Mouse (Mus musculus) ZHBTc4 (cell line): ENCODE measurements around the gene Map4k4.

Experiments
- DNase-seq: peaks from one replicate; pipeline ENCODE4 v3.0.0-alpha.2; 2011; ENCODE audit warnings: low read depth, low spot score

Gene Map4k4

GRCm38 (mm10) chr1:39900181-39901005 is at the start of gene Map4k4:
TSS of gene Map4k4 (plus strand) at chr1:39900913.
- DNase-seq, result peak; percentile 86

GRCm38 (mm10) chr1:39855949-39856348 is 44.8 kb upstream of the Map4k4 start:
- no peak for DNase-seq

- DNase-seq, result no peak
Observed at GRCm38 (mm10) chr1:39856795-39857447, 43.8 kb upstream of the Map4k4 start.

GRCm38 (mm10) chr1:39857448-39857820 is 43.3 kb upstream of the Map4k4 start:
- no peak for DNase-seq

GRCm38 (mm10) chr1:39859213-39859612 is 41.5 kb upstream of the Map4k4 start:
- peak; percentile 82 for DNase-seq

GRCm38 (mm10) chr1:39866367-39867141 is 34.2 kb upstream of the Map4k4 start:
- no peak for DNase-seq

- DNase-seq, result no peak
Observed at GRCm38 (mm10) chr1:39867142-39867525, 33.6 kb upstream of the Map4k4 start.

GRCm38 (mm10) chr1:39867966-39868593 is 32.6 kb upstream of the Map4k4 start:
- no peak for DNase-seq

GRCm38 (mm10) chr1:39868825-39869571 is 31.7 kb upstream of the Map4k4 start:
- no peak for DNase-seq

GRCm38 (mm10) chr1:39869721-39870201 is 31.0 kb upstream of the Map4k4 start:
- no peak for DNase-seq

- DNase-seq, result no peak
Observed at GRCm38 (mm10) chr1:39877981-39878380, 22.7 kb upstream of the Map4k4 start.

GRCm38 (mm10) chr1:39882505-39882904 is 18.2 kb upstream of the Map4k4 start:
- DNase-seq, result no peak

GRCm38 (mm10) chr1:39884803-39885515 is 15.8 kb upstream of the Map4k4 start:
- no peak for DNase-seq

- DNase-seq, result no peak
Observed at GRCm38 (mm10) chr1:39887997-39888396, 12.7 kb upstream of the Map4k4 start.

- no peak for DNase-seq
Observed at GRCm38 (mm10) chr1:39889429-39889828, 11.3 kb upstream of the Map4k4 start.

- no peak for DNase-seq
Observed at GRCm38 (mm10) chr1:39889973-39890372, 10.7 kb upstream of the Map4k4 start.

GRCm38 (mm10) chr1:39893153-39893880 is 7.4 kb upstream of the Map4k4 start:
- peak; percentile 57 for DNase-seq

GRCm38 (mm10) chr1:39895097-39895496 is 5.6 kb upstream of the Map4k4 start:
- no peak for DNase-seq

GRCm38 (mm10) chr1:39895506-39895905 is 5.2 kb upstream of the Map4k4 start:
- no peak for DNase-seq

GRCm38 (mm10) chr1:39896581-39896980 is 4.1 kb upstream of the Map4k4 start:
- DNase-seq, result no peak
